Mouse (Mus musculus): ENCODE results near the gene Ltbp3.

Ltbp3 gene

GRCm38 (mm10) chr19:5740320-5741317 lies at the start of gene Ltbp3:
TSS of gene Ltbp3 (plus strand) at chr19:5740904.
- in situ Hi-C loops (cut with MboI, MseI), result no loop called here

DNA sequence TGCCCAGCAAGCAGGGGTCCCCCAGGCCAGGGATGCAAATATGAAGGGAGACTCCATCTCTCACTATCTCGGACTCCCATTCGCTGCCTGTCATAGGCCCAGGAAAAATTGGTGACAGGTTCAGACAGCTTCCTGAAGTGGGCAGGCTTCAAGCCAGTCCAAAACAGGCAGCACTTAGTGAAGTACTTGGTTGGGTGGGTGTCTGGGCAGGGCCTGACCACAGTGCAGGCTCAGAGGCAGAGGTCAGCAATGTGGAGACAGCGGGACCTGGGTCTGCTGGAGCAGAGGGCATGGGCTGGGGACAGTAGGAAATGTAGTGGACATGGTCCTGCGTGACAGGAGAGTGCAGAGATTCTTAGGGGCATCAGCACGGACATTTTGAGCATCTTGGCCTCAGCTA lies 49.1 kb upstream of the Ltbp3 start:
- in situ Hi-C loops (cut with MboI, MseI), result no loop called here

DNA sequence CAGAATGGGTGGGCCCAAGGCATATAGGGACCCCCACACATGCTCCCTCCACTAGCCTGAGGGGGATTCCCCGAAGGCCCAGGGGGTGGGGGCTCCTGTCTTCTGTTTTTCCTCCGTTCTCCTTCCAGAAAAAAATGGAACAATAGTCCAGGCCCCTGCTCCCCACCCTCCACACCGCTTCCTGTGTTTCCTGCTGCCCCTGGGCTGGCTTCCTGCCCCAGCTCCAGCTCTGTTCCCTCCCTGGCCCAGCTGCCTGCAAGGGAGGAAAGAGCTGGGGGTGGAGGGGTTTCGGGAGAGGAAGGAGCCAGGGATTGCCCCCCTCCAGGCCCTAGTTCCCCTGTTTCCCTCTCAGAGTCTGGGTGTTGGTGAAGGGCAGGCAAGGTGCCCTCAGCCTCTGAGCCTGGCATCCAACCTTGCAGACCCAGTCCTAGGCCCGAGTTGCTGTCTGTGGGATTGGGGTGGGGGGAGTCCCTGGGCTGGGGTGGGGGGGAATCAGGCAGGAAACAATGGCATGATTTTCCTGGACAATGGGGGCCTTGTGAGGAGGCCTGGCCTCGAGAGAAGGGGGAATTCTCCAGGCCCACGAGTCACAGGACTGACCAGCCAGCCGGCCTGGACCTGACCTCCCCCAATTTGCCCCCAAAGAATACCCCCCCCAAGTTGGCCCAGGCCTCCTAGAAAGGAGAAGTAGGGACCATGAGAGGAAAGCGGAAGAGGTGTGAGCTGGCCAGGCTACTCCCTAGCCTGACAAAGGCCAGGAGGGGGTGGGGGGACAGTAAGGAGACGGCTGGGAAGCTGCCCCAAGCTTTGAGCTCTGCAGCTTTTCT lies 48.4 kb upstream of the Ltbp3 start:
- in situ Hi-C loops (cut with MboI, MseI), result no loop called here

DNA sequence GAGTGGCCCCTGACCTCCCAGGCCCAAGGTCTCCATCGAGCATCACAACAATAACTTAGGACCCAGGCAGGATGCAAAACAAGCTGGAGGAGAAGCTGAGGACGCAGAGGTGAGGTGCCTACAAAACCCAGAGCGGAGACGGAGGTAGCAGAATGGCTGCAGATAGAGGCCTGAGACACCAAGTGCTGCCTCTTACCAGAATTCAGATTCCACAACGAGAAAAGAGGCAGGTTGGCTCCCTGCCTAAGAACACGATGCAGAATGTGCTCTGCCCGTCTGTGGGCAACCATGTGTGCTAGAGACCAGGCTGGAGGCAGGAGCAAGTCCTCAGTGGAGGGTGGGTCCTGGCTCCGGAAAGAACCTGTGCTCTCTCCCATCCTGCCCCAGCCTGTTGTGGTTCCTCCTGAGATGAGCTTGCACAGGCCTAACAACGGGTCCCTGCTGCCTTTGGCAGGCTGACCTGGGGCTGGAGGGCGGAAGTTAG lies 47.7 kb upstream of the Ltbp3 start:
- in situ Hi-C loops (cut with MboI, MseI), result no loop called here

DNA sequence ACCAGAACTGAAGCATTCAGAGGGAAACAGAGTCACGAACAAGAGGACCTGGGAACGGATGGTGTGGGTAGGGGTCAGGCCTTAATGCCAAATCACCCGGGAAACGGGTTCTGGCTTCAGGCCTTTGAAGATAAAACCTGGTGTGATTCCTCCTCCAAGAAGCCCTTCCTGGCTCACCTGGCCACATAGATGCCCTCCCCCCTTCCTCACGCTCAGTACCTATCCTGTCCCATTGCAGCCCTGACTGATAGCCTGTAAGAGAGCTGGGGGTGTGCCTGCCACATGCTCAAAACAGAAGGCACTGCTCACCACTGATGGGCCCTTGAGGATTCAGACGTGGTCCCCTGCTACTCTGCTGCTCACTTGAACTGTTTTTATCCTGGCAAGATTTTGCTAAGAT lies 46.9 kb upstream of the Ltbp3 start:
- in situ Hi-C loops (cut with MboI, MseI), result no loop called here

DNA sequence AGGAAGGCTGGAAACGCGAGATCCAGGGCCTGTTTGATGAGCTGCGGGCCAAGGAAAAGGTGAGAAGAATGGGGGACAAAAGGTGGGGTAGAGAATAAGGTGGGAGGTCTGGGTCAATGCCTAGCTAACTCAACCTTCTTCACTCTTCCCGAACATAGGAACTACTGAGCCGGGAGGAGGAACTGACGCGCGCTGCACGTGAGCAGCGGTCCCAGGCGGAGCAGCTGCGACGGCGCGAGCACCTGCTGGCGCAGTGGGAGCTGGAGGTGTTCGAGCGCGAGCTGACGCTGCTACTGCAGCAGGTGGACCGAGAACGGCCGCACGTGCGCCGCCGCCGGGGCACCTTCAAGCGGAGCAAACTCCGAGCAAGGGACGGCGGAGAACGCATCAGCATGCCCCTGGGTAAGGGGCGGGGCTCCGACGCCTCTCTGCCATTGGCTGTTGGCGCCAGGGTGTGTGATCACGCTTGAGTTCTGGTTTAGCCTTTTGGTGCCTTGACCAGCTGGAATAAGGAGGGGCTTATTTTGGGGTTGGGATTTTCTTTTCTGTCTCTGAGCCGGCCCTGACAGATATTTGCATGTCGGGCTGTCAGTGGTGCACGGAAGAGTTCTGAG lies 44.7 kb upstream of the Ltbp3 start:
- in situ Hi-C loops (cut with MboI, MseI), result no loop called here

- in situ Hi-C loops (cut with MboI, MseI), result no loop called here
Measured at GRCm38 (mm10) chr19:5704163-5704800, 36.4 kb upstream of the Ltbp3 start, which contains the start of gene Kcnk7. TSS of gene Kcnk7 (plus strand) at chr19:5704367.

DNA sequence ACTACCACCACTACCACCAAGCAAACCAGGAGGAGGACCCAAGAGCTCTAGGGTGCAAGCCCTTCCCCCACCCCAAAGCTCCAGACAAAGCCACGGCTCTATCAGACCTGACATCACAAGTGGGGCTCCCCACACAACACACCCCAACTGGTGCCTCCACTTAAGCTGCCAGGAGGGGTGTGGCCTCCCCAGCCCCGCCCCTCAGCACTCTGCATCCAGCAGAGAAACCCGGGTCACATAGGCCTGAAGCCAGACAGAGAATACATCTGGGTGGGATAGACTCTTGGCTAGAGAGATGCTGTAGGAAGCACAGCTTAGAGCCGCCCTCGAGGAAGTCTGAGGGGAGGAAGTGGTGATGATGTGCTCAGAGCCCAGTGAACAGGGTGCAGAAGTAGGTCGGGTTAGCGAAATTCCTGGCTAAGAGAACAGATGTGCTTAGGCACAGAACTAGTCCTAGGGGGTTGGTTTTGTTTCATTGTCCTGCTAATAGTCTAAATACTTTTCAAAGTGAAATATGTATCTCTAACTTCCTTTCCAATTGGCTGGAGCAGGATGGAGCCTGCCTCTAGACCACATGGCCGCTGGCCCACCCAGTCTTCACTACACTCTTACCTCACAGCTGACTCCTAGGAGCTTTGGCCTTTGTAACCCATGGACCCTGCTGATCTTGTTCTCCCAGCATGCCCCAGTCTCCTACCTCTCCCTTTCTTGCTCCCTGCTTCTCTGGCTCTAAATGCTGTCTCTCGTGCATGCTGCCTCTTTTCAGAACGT lies 35.7 kb upstream of the Ltbp3 start:
- in situ Hi-C loops (cut with MboI, MseI), result no loop called here

DNA sequence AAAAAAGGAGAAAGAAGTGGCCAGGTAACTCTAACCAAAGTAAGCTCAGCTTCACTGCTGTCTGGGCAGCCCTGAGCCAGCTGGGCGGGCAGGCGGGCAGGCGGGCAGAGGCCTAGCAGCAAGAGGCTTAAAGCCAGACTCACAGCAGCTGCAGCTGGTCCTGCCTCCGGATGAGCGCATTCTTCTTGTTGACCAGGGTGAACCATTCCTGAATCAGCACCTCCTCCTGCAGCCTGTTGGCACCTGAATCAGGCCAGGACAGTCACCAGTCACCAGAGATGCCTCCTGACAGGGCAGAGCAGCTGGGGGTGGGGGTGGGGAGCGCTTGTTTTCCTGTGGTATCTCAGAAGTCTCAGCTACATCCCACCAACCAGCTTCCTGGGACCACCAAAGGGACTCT lies 30.6 kb upstream of the Ltbp3 start:
- in situ Hi-C loops (cut with MboI, MseI), result no loop called here

GRCm38 (mm10) chr19:5710581-5710980 lies 30.1 kb upstream of the Ltbp3 start:
- in situ Hi-C loops (cut with MboI, MseI), result no loop called here

DNA sequence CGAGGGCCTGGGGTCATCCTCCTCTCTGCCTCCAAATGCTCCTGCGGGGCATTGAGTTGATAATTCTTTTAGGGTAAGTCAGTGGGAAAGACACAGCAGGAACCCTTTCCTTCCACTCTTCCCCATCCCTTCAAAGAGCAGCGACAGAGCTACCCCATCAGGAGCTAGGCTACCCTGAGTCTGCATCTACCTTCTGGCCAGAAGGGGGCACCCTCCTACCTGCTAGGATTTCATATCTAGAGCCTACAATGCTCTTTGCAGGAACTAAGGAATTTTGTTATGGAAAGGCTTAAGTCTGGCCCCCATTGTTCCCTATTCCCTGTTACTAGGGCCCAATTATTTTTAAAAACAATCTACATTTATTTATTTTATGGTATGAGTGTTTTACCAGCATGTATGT lies 29.5 kb upstream of the Ltbp3 start:
- in situ Hi-C loops (cut with MboI, MseI), result no loop called here

GRCm38 (mm10) chr19:5711907-5712460 lies 28.7 kb upstream of the Ltbp3 start:
- in situ Hi-C loops (cut with MboI, MseI), result no loop called here

GRCm38 (mm10) chr19:5713255-5713654 lies 27.4 kb upstream of the Ltbp3 start:
- in situ Hi-C loops (cut with MboI, MseI), result no loop called here

DNA sequence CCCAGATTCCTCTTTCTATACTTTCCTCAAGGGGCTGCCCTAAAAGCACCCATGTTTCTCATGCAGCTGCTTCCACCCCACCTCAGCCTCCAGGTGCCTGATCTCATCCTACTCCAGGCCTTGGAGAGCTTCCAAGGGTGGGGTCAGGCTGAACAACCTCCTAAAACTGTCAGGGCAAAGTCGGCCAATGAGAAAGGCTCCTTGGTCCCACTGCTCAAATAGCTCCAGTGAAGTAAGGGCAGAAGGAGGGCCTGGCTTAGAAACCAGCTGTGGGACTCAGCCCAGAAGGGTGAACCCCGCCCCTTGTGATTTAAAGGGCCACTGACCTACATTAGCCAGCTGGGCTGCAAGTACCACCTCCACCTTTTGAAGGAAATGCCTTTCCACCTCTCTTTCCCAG lies 27.0 kb upstream of the Ltbp3 start:
- in situ Hi-C loops (cut with MboI, MseI), result no loop called here

DNA sequence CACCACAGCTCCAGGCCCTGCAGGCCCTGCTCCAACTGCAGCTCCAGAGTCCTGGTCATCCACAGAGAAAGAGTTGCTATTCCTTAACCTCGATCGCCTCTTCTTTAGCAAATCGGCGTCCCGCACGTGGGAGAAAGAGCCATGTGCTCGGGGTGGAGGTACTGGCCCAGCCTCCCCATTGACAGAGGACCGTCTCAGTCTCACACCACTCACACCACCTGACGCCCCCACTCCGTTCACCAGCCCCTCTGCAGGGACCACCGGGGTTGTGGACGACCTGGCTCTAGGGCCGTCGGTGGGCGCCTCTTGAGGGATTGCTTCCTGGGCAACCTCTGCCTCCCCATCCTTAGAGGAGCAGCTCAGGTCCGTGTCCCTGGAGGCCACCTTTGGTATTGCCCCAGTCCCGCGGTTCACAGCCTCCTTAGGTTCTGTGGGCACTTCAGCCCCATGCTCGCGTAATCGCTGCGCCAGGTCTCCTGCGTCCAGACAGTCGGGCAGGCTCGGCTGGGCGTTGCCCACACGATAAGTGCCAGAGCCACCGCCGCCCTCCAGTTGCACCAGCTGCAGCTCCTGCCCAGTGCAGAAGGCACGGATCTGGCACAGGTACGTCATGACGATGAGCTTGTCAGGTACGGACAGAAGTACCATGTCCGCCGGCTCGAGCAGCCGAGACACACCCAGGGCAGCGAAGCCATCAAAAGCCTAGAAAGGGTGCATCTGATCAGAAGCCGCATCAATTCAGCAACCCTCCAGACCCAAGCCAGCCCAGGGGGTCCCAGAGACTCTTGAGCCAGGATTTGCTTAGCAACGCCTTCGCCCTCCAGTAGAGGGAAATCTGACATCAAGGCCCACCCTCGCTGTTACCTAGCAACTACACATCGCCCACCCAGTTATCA lies 24.7 kb upstream of the Ltbp3 start:
- in situ Hi-C loops (cut with MboI, MseI), result no loop called here

- in situ Hi-C loops (cut with MboI, MseI), result no loop called here
Measured at GRCm38 (mm10) chr19:5716955-5717354, 23.7 kb upstream of the Ltbp3 start.

DNA sequence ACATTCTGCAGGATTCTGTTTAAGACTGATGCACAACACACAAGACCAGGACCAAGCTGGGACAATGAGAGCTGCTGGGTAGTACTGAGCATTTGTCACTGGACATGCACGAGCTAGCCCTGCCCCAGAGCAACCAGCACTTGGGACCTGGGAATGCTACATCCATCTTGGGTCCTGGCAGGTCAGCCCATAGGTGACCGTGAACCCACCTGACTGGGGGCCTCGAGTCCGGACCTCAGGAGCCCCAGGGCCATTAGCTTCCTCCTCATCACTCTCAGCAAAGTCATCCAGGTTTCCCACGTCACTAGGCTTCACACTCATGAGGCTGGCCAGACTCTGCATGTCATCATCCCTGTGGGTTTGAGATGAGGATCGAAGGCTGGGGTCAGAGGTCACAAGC lies 19.5 kb upstream of the Ltbp3 start:
- in situ Hi-C loops (cut with MboI, MseI), result no loop called here

GRCm38 (mm10) chr19:5722848-5723425 lies 17.8 kb upstream of the Ltbp3 start:
- in situ Hi-C loops (cut with MboI, MseI), result no loop called here

All from T-helper 17 cell (primary cell).